Mouse (Mus musculus): Measurements from ENCODE around the gene Vps37c.

GRCm38 (mm10) chr19:10712194-10712593, 23.7 kb downstream of the Vps37c start:
- no peak for TF ChIP-seq CTCF (IDR thresholded peaks at IDR 0.05; ENCODE audit: low read depth)
- TF ChIP-seq EP300 (IDR thresholded peaks at IDR 0.05; ENCODE audit: low read depth), result no peak
